Mouse (Mus musculus) megakaryocyte, embryonic 14.5 days (primary cell): ENCODE data around the gene Arhgef6. TPM values are rescaled to one million over a fixed set of nuclear protein-coding genes. Genes with fewer than 3 reads are reported as not detected.

Experiments used
- H3K27me3 ChIP-seq: replicated peaks from 2 replicates; pipeline ENCODE3; 2012; ENCODE audit warnings: inconsistent platforms
- H3K36me3 ChIP-seq: replicated peaks from 2 replicates; pipeline ENCODE3; 2012; ENCODE audit warnings: low read length, inconsistent platforms, mixed read lengths
- H3K4me1 ChIP-seq: 2 replicates; pipeline ENCODE4 v1.6.1; 2012; ENCODE audit warnings: inconsistent platforms
- H3K4me3 ChIP-seq: replicated peaks from 2 replicates; pipeline ENCODE3; 2012; ENCODE audit warnings: moderate library complexity, mild to moderate bottlenecking, inconsistent platforms
- H3K9me3 ChIP-seq: 2 replicates; pipeline ENCODE4 v1.6.1; 2012; ENCODE audit warnings: inconsistent platforms
- FLI1 ChIP-seq: IDR thresholded peaks from 2 replicates; pipeline ENCODE4 v1.6.1; 2012; ENCODE audit warnings: low read length, inconsistent platforms, mixed read lengths
- GATA1 ChIP-seq: IDR thresholded peaks from 3 replicates; pipeline ENCODE4 v1.6.1; 2012; ENCODE audit warnings: mixed read lengths, low read length, inconsistent platforms, borderline replicate concordance
- polyA plus RNA-seq: library from polyadenylated mRNA; stranded (reverse); fragments of >175 nt; gene quantifications from 2 replicates; pipeline ENCODE4 v1.2.3, GENCODE M21; 2012; ENCODE audit warnings: low replicate concordance; ENCODE audit not compliant: insufficient read depth

Arhgef6 gene
- polyA plus RNA-seq, 1 experiment = 0.62 TPM

- Histone ChIP-seq H3K9me3 (no peaks in the 10 kb centered on the region), H3K36me3 (peaks cover 12% of the 10 kb centered on the region), H3K27me3 (peaks cover 3% of the 10 kb centered on the region), H3K4me1 (no peaks in the 10 kb centered on the region), H3K4me3 (no peak overlapping the region)
- no peak for TF ChIP-seq GATA1
- TF ChIP-seq FLI1 = no peak
Measured at GRCm38 (mm10) chrX:57238572-57238971, 100.0 kb downstream of the Arhgef6 start.

DNA sequence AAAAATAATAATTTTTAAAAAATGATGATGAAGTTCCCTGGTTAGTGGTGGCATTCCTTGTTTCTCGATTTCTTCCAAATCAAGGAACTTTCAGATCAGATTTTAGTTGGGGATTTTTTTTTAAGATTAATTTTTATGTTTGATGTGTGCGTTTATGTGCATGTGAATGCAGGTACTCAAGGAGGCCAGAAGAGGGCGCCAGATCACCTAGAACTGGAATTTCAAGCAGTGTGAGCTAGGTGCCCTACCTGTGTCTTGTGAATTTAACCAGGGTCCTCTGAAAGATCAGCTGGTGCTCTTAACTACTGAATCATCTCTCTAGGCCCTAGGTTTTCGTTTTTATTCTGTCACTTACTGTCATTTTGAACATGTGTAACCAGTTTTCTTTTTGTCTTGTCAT, 102.5 kb downstream of the Arhgef6 start:
- Histone ChIP-seq H3K36me3 (peaks cover 18% of the 10 kb centered on the region), H3K27me3 (peaks cover 8% of the 10 kb centered on the region), H3K9me3 (no peaks in the 10 kb centered on the region), H3K4me3 (no peak overlapping the region), H3K4me1 (no peaks in the 10 kb centered on the region)
- TF ChIP-seq GATA1 (no peak), FLI1 (no peak)

GRCm38 (mm10) chrX:57233596-57233995, 104.9 kb downstream of the Arhgef6 start:
- peaks cover 18% of the 10 kb centered on the region for H3K36me3 ChIP-seq
- H3K27me3 ChIP-seq = peaks cover 12% of the 10 kb centered on the region
- no peaks in the 10 kb centered on the region for H3K4me1 ChIP-seq
- no peaks in the 10 kb centered on the region for H3K9me3 ChIP-seq
- TF ChIP-seq FLI1 (no peak), GATA1 (no peak)
- no peak overlapping the region for H3K4me3 ChIP-seq

GRCm38 (mm10) chrX:57228178-57228577, 110.4 kb downstream of the Arhgef6 start:
- Histone ChIP-seq H3K4me3 (peak overlapping the region; percentile 74), H3K9me3 (no peaks in the 10 kb centered on the region), H3K27me3 (peaks cover 12% of the 10 kb centered on the region), H3K4me1 (0 out of 2 replicates have a peak, but pooled peaks cover 5% of the 10 kb centered on the region), H3K36me3 (peaks cover 8% of the 10 kb centered on the region)
- no peak for TF ChIP-seq FLI1
- TF ChIP-seq GATA1 = no peak

DNA sequence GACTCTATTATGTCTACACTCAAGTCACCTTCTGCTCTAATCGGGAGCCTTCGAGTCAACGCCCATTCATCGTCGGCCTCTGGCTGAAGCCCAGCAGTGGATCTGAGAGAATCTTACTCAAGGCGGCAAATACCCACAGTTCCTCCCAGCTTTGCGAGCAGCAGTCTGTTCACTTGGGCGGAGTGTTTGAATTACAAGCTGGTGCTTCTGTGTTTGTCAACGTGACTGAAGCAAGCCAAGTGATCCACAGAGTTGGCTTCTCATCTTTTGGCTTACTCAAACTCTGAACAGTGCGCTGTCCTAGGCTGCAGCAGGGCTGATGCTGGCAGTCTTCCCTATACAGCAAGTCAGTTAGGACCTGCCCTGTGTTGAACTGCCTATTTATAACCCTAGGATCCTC, 115.2 kb downstream of the Arhgef6 start:
- H3K4me3 ChIP-seq = no peak overlapping the region
- TF ChIP-seq FLI1 (no peak), GATA1 (no peak)
- H3K4me1 ChIP-seq = 0 out of 2 replicates have a peak, but pooled peaks cover 5% of the 10 kb centered on the region
- H3K9me3 ChIP-seq = no peaks in the 10 kb centered on the region
- H3K36me3 ChIP-seq = no peaks in the 10 kb centered on the region
- H3K27me3 ChIP-seq = peaks cover 16% of the 10 kb centered on the region

DNA sequence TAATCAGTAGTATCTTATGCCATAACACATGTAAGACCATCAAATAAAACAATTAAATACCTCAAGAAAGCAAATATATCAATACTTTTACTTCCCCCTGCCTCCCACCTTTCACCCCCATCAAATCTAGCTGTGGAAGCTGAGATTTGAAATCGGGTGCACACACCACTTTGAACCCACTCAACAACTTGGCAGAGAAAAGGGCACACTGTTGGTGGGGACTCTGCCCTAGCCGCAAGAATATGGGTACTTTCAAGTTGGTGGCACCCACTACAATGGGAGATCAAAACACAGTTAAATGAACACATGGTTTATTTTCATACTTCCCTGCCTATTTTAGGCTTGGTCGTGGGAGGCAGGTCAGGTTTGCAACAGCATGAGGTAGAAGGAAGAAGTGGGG, 116.6 kb downstream of the Arhgef6 start:
- TF ChIP-seq GATA1 (no peak), FLI1 (no peak)
- no peak overlapping the region for H3K4me3 ChIP-seq
- peaks cover 16% of the 10 kb centered on the region for H3K27me3 ChIP-seq
- no peaks in the 10 kb centered on the region for H3K4me1 ChIP-seq
- no peaks in the 10 kb centered on the region for H3K36me3 ChIP-seq
- no peaks in the 10 kb centered on the region for H3K9me3 ChIP-seq

DNA sequence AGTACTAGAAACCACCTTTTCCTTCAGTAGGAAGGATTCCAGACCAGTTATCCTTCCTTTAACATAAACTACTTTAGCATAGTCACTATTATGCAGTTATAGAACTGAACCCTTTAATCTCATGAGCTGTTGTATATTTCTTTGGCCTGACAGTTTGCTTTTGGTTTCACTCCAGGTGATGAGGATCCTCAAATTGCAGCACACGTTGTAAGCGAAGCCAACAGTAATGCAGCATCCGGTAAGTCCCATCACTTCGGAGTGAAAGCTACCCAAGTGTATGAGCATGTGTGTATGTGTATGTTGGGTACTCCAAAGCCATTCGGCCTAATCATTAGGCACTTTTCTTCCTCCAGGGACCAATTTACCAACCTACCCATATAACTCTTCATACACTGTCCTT, 119.0 kb downstream of the Arhgef6 start:
- Histone ChIP-seq H3K27me3 (peaks cover 17% of the 10 kb centered on the region), H3K4me1 (no peaks in the 10 kb centered on the region), H3K36me3 (no peaks in the 10 kb centered on the region), H3K4me3 (no peak overlapping the region), H3K9me3 (no peaks in the 10 kb centered on the region)
- no peak for TF ChIP-seq GATA1
- no peak for TF ChIP-seq FLI1

DNA sequence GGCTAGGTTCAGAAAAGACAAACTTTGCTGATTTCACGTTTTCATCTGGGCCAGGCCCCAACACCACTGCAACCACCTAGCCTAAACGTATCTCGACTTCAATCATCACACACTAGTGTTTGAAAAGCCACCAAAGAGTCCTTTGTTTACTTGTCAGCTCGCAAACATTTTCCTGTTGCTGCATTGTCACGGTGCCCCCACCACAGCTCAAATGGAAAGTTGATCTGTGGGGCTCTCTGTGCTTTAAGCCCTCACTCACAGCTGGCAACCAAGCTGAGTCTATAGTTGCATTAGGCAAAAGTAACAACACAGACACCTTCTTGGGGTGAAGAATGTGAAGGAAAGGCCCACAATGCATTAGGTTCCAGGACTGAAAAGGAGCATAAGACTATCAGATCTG, 122.3 kb downstream of the Arhgef6 start:
- no peaks in the 10 kb centered on the region for H3K4me1 ChIP-seq
- peaks cover 13% of the 10 kb centered on the region for H3K27me3 ChIP-seq
- no peaks in the 10 kb centered on the region for H3K36me3 ChIP-seq
- H3K9me3 ChIP-seq = no peaks in the 10 kb centered on the region
- TF ChIP-seq FLI1 = no peak
- no peak for TF ChIP-seq GATA1
- H3K4me3 ChIP-seq = no peak overlapping the region

- H3K9me3 ChIP-seq = no peaks in the 10 kb centered on the region
- no peaks in the 10 kb centered on the region for H3K4me1 ChIP-seq
- no peak overlapping the region for H3K4me3 ChIP-seq
- no peaks in the 10 kb centered on the region for H3K36me3 ChIP-seq
- peaks cover 17% of the 10 kb centered on the region for H3K27me3 ChIP-seq
- no peak for TF ChIP-seq FLI1
Measured at GRCm38 (mm10) chrX:57215495-57215894, 123.0 kb downstream of the Arhgef6 start.

GRCm38 (mm10) chrX:57212862-57213261, 125.7 kb downstream of the Arhgef6 start:
- no peaks in the 10 kb centered on the region for H3K36me3 ChIP-seq
- H3K4me1 ChIP-seq = no peaks in the 10 kb centered on the region
- H3K4me3 ChIP-seq = no peak overlapping the region
- no peaks in the 10 kb centered on the region for H3K9me3 ChIP-seq
- TF ChIP-seq GATA1 (no peak), FLI1 (no peak)
- H3K27me3 ChIP-seq = peaks cover 24% of the 10 kb centered on the region

- H3K27me3 ChIP-seq = peaks cover 24% of the 10 kb centered on the region
- no peak for TF ChIP-seq FLI1
- TF ChIP-seq GATA1 = no peak
Measured at GRCm38 (mm10) chrX:57211876-57212275, 126.7 kb downstream of the Arhgef6 start, which contains the start of gene Cd40lg. Cd40lg (plus strand) TSS chrX:57212143.

More at GRCm38 (mm10) chrX:57211876-57212275, 126.7 kb downstream of the Arhgef6 start, which contains the start of gene Cd40lg:
- H3K4me3 ChIP-seq = no peak within 1 kb of the TSS
- no peaks in the 10 kb centered on the region for H3K36me3 ChIP-seq
- no peaks in the 10 kb centered on the region for H3K4me1 ChIP-seq
- H3K9me3 ChIP-seq = no peaks in the 10 kb centered on the region
